Mouse (Mus musculus) granulocyte monocyte progenitor cell, adult 5-6 weeks (primary cell): ENCODE data around the gene Abhd14b. TPM values are rescaled to one million over a fixed set of nuclear protein-coding genes. Genes with fewer than 3 reads are reported as not detected.

Experiments used
- ATAC-seq: replicated peaks from 2 replicates; pipeline ENCODE4 v1.8.0; 2016; ENCODE audit warnings: mild to moderate bottlenecking, moderate TSS enrichment, inconsistent platforms; ENCODE audit not compliant: poor library complexity, severe bottlenecking
- total RNA-seq, 2 experiments: library from RNA; stranded (forward) in 1 of 2; stranded (reverse) in 1 of 2; fragments of 200-712, 200-1000 nt in 1 of 2; fragments of >200 nt in 1 of 2; fragmentation: Nextera tagmentation in 1 of 2; gene quantifications; 2 replicates each; pipeline ENCODE4 v1.2.3; 2014 to 2017

The Abhd14b gene
- total RNA-seq (2014; fragmentation: Nextera tagmentation) (17.5 and 26.1 TPM in 2 replicates), total RNA-seq (2017) (5.7 and 7.2 TPM in 2 replicates)

GRCm38 (mm10) chr9:106447348-106447747 lies at the start of gene Abhd14b, which contains the start of gene Abhd14a:
TSS of gene Abhd14b (plus strand) at chr9:106447459.
TSS of gene Abhd14a (minus strand) at chr9:106447678.
- peak; percentile 75 for ATAC-seq

GRCm38 (mm10) chr9:106397733-106398132 lies 49.5 kb upstream of the Abhd14b start:
- ATAC-seq = no peak

- ATAC-seq = no peak
These were observed 48.5 kb upstream of the Abhd14b start for GRCm38 (mm10) chr9:106398667-106399311.

- no peak for ATAC-seq
These were observed 47.5 kb upstream of the Abhd14b start for GRCm38 (mm10) chr9:106399808-106400207.

GRCm38 (mm10) chr9:106402149-106402548 lies 45.1 kb upstream of the Abhd14b start:
- no peak for ATAC-seq

GRCm38 (mm10) chr9:106402607-106403375 lies 44.5 kb upstream of the Abhd14b start:
- no peak for ATAC-seq

- no peak for ATAC-seq
These were observed 42.0 kb upstream of the Abhd14b start for GRCm38 (mm10) chr9:106405275-106405674.

GRCm38 (mm10) chr9:106406443-106407078 lies 40.7 kb upstream of the Abhd14b start:
- ATAC-seq = peak; percentile 28

- no peak for ATAC-seq
These were observed 38.2 kb upstream of the Abhd14b start for GRCm38 (mm10) chr9:106409096-106409495.

GRCm38 (mm10) chr9:106410086-106410650 lies 37.1 kb upstream of the Abhd14b start:
- ATAC-seq = no peak

- peak; percentile 85 for ATAC-seq
These were observed 36.1 kb upstream of the Abhd14b start for GRCm38 (mm10) chr9:106411091-106411594.

- ATAC-seq = no peak; the same call in 1 of the 2 replicates
These were observed 35.5 kb upstream of the Abhd14b start for GRCm38 (mm10) chr9:106411729-106412128.

- no peak for ATAC-seq
These were observed 35.0 kb upstream of the Abhd14b start for GRCm38 (mm10) chr9:106412210-106412609.

GRCm38 (mm10) chr9:106413606-106414005 lies 33.7 kb upstream of the Abhd14b start:
- no peak for ATAC-seq

GRCm38 (mm10) chr9:106416826-106417225 lies 30.4 kb upstream of the Abhd14b start:
- no peak for ATAC-seq

- peak; percentile 36; the same call in 1 of the 2 replicates for ATAC-seq
These were observed 29.2 kb upstream of the Abhd14b start for GRCm38 (mm10) chr9:106417841-106418625.

GRCm38 (mm10) chr9:106420608-106421007 lies 26.7 kb upstream of the Abhd14b start:
- ATAC-seq = peak; percentile 63

- peak; percentile 20 for ATAC-seq
These were observed 26.0 kb upstream of the Abhd14b start for GRCm38 (mm10) chr9:106421033-106421864.

- ATAC-seq = peak; percentile 80
These were observed 25.4 kb upstream of the Abhd14b start for GRCm38 (mm10) chr9:106421865-106422160.
